Mouse (Mus musculus) erythroid progenitor cell, adult 5-6 weeks (primary cell): ENCODE data around the gene Sgpp2. TPM values are rescaled to one million over a fixed set of nuclear protein-coding genes. Genes with fewer than 3 reads are reported as not detected.

Experiments used
- ATAC-seq: replicated peaks from 2 replicates; pipeline ENCODE4 v1.8.0; 2016; ENCODE audit warnings: moderate number of reproducible peaks, mild to moderate bottlenecking, moderate TSS enrichment, inconsistent platforms; ENCODE audit not compliant: poor library complexity, low FRiP score, severe bottlenecking
- total RNA-seq, 2 experiments: library from RNA; stranded (forward) in 1 of 2; stranded (reverse) in 1 of 2; fragments of 150-400 nt in 1 of 2; fragments of 186-747, 209-891 nt in 1 of 2; gene quantifications; 2 replicates each; pipeline versions ENCODE4 v1.2.3 to v1.2.4; 2015 to 2017; ENCODE audit warnings: low replicate concordance in 2 of 2

The Sgpp2 gene
- total RNA-seq (2015; ENCODE audit: low replicate concordance) (not detected in 2 replicates), total RNA-seq (2017; ENCODE audit: low replicate concordance) (not detected in 2 replicates)

DNA sequence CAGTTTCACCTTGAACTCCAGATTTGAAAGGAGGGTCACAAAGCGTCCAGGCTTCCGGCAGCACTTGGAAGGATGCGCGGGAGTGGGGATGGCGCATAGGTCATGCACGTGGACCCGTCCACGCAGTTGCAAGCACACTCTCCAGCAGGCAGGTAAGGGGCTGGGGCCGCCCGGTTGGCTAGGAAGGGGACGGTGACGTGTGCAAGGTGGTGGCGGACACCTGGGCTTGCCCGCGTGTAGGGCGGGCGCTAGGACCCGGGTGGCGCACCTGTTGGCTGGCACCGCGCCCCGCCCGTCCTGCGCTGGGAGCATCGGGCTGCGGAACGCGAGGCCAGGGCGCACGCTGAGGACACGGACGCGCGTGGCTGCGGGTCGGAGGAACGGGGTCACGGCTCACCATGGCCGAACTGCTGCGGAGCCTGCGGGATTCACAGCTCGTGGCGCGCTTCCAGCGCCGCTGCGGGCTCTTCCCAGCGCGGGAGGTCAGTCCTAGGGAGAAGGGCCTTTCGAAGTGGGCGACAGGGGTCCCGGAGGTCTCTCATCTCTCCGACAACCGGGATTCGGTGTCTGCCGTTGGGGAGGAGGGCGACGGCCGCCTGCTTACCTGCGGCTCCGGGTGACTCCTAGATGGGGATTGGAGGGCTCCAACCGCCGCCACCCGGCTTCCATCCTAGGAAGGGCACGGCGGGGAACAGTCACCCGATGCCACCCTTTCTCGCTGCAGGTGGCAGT lies at the start of gene Sgpp2:
Gene Sgpp2, plus strand, starts transcription at position 325 of the 732 bp plus-strand sequence.
- ATAC-seq: no peak

- no peak for ATAC-seq
Measured at GRCm38 (mm10) chr1:78267519-78267918, 42.6 kb upstream of the Sgpp2 start.

DNA sequence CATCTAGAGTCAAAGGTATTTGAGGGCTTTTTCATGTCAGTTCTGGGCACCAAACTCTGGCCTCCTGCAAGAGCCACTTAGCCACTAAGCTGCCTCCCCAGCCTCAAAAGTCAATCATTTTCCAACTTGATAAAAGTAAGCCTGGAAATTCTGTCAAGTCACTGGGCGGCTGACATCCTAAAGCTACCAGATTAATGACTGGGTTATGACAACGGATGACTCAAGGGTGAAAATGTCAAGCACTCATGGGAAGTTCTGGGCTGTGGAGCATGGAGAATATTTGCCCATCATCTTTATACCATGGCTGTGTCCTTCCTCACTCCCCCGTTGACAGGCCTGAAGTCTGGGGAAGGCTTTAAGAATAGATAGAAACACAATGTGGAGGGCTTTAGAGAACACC lies 37.2 kb upstream of the Sgpp2 start:
- ATAC-seq: no peak

- ATAC-seq: no peak
Measured at GRCm38 (mm10) chr1:78279128-78279527, 31.0 kb upstream of the Sgpp2 start.

DNA sequence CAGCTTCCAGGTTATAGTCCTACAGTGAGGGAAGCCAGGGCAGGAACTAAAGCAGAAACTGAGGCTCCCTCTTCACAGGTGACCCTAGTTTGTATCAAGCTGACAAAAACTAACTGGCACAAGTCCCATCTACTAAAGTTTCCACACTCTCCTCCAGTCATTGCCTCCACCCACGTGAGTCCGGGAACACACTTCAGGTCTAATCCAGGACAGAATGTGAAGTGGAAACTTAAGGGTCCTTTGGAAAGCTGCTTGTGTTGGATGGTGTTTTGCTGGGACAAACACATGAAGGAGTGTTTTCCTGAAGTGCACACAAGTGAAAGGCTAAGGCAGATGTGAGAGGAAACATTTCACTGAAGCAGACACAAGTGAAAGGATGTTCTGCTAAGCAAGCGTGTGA lies 17.7 kb upstream of the Sgpp2 start:
- ATAC-seq: no peak

- ATAC-seq: no peak
Measured at GRCm38 (mm10) chr1:78299670-78300225, 10.4 kb upstream of the Sgpp2 start.

- no peak for ATAC-seq
Measured at GRCm38 (mm10) chr1:78308688-78309087, 1.5 kb upstream of the Sgpp2 start.

DNA sequence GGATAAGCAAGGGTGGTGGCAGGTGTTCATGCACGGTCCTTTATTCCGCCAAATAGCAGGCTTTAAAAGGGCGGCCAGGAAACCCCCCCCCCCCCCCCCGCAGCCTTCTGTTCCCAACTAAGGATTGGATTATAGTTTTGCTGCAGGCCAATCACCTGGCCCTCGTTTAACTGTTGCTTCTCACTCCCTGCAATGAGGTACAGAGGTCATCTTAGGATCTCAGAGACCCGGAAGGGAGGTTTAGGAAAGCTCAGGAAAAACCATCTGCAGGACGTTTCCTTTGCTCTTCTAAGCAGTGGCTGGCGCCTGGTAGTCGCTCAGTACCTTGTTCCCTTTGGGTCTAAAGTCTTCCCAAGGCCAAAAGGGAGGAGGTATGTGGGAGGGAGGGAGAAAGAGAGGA lies 865 bp upstream of the Sgpp2 start:
- ATAC-seq: no peak

DNA sequence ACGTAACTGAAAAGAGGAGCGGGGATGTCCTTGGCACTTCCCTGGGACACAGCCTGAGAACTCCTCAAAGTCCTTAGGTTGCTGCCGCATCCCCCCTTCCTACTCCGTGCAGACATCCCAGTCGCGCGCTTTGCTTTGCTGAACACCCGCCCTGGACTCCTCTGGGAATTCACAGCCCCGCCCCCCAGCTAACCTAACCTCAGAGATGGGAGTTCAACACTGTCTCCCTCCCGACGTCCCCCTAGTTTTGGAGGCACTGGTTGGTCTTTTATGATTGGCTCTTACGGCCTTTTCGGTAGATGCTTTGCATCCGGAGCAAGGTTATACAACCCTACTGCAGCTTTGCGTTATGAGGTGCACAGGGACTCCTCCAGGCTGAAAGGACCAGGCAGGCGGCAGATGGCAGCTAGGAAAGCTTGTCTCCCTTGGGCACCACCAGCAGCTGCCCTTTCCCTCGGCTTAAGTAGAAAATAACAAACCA lies 756 bp downstream of the Sgpp2 start:
- no peak for ATAC-seq

DNA sequence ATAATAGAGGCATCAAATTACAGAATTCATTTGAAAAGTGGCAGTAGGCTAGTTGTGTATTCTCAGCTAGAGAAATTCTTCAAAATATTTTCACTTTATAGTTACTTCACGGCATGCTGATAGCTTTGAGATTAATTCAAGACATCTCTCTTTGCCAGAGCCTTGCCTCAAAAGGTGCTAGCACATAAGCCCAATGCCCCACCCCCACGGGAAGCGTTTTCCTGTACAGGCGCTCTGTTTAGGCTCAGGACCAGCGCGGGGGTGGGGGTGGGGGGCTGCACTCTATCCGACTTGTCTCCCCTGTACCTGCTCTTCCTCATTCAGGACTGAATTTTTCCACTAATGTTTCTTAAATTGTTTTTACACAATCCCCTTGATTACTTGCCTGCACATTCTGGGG lies 1.3 kb downstream of the Sgpp2 start:
- ATAC-seq: no peak

DNA sequence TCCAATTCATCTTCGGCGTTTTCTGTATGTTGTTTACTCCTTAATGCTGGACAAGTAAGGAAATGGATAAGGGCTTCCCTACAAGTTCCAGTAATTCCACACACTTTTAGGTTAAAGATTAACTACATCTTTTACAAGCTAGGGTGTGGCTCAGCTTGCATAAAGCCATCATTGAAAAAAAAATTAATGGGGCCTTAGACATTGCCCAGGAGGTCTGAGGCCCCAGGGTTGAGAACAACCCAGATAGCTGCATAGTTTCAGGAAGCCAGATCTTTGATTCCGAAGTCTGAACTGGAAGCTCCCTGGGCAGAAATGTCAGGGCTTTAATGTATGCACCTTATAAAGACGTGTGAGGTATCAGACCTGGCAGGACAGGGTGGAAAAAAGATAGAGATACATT lies 2.8 kb downstream of the Sgpp2 start:
- no peak for ATAC-seq

- ATAC-seq: no peak
Measured at GRCm38 (mm10) chr1:78313961-78314360, 3.8 kb downstream of the Sgpp2 start.

DNA sequence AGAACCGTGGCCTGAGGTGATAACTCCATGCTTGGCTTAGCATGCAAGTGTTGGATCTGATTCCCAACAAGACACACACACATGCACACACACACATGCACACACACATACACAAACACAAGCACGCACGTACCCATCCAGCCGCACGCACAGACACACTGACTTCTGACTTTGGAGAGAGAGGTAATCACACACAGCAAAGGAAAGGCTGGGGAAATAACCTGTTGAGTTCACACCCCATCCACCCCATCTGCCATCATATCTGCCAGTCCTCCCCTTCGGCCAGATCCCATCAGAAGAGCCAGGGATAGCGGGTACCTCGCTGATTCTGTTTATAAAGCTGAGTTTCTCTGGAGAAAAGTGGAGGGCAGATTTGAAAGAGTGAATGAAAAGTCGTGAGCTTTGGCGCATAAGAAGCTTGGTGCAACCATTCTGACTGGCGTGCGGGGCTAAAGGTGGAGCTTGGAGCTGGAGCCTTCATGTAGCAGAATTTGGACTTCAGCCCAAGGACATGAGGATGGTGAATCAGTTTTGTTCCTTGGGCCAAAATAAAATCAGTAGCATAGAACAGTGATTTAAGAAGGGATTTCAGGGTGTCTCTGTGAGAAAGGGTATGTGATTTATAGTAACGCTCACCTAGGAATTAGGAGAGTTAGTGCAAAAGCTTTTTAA lies 8.1 kb downstream of the Sgpp2 start:
- no peak for ATAC-seq

GRCm38 (mm10) chr1:78320291-78320690 lies 10.1 kb downstream of the Sgpp2 start:
- no peak for ATAC-seq

DNA sequence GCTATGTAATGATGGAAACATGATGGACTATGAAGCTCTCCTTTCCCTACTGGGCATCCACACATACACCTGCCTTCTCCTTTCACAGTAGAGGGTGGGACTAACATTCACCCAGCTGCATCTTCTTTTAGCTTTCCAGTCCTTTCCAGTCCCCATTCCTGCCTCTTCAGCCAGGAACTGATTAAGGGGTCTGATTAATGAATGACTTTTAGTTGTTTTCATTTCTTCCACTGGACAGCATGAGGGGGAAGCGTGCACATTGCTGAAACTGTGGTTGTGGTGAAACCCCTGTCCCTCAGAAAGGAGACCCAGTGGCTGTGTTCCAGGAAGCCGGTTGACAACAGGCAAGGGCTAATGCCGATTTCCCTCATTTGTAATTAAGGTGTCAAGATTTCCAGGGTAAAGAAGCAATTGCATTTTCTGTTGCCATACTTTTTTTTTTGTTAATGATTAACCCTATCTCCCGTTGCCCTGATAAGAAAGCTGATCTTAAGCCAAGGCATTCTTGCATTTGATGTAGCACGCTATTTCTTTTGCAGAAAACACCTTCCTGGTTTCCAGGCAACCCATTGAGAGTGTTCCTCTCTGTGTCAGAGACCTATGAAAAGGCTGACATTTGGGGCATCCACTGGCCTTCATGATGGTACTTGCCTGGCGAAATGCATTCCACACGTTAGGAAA lies 12.1 kb downstream of the Sgpp2 start:
- ATAC-seq: no peak

- ATAC-seq: no peak
Measured at GRCm38 (mm10) chr1:78322844-78323243, 12.7 kb downstream of the Sgpp2 start.

DNA sequence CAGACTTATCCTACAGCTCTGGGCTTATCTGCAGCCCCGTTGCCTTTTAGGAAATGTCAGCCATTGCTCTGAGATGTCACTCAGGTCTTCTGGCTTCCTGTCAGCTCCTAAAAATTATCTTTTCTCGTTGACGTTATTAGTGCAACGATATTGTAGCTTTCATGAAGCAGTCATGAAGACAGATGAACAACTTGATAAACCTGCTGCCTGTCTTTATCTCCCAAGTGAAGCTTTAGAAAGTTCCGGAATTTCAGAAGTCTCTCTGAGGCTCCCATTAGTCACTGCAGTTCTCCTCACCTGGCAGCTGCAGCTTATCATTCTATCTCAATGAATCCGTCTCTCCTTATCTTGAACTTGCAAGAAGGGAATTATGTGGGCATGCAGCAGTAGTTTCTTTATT lies 13.9 kb downstream of the Sgpp2 start:
- no peak for ATAC-seq

- ATAC-seq: no peak
Measured at GRCm38 (mm10) chr1:78325851-78326250, 15.7 kb downstream of the Sgpp2 start.

DNA sequence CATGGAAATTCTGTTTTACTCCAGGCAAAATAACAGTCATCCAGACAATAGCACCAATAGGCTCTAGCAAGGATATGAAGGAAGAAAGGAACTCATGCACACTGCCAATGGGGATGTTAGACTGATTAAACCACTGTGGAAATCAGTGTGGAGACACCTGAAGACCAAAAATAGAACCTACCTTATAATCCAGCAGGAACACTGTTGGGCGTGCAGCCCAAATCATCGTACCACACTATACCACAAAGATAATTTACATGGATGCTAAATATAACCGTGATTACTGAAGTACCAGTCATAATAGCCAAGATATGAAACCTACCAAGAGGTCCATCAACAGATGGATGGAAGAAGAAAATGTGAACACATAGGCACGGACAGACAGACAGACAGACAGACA lies 18.5 kb downstream of the Sgpp2 start:
- no peak for ATAC-seq

DNA sequence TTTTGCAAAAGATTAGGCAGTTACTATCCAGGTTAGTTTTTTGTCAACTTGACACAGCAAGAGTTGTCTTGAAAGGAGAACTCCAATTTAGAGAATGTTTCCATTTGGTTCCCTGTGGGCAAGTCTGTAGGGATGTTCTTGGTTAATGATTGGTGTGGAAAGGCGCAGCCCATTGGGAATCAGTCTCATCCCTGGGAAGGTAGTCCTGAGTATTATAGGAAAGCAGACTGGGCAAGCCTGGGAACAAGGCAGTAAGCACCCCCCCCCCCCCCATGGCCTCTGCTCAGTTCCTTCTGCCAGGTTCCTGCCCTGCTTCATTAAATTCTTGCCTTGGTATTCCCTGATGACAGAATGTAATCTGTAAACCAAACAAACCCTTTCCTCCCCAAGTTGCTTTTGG lies 19.7 kb downstream of the Sgpp2 start:
- no peak for ATAC-seq
